Mouse (Mus musculus) midbrain, embryonic 11.5 days (tissue): Measurements from ENCODE around the gene Cox8a. TPM values are rescaled to one million over a fixed set of nuclear protein-coding genes. Genes with fewer than 3 reads are reported as not detected.

Experiments
- ATAC-seq: fragments of 200-750 bp; cut with Nextera tagmentation; 2 replicates; pipeline ENCODE4 v1.8.0; 2017; ENCODE audit warnings: moderate TSS enrichment, moderate library complexity; ENCODE audit not compliant: low FRiP score
- DNase-seq: peaks from one replicate; pipeline ENCODE4 v3.0.0; 2015; ENCODE audit warnings: low spot score; ENCODE audit errors: missing footprints
- H3K27ac ChIP-seq: fragments of 300-500 bp; sonication (generic); 2 replicates; pipeline ENCODE4 v1.5.1; 2014; ENCODE audit warnings: low read depth, low read length
- H3K27me3 ChIP-seq: fragments of 300-500 bp; sonication (generic); 2 replicates; pipeline ENCODE4 v1.6.1; 2014; ENCODE audit warnings: mild to moderate bottlenecking, low read length, moderate library complexity, mixed read lengths; ENCODE audit not compliant: control insufficient read depth, insufficient read depth
- H3K36me3 ChIP-seq: fragments of 300-500 bp; sonication (generic); 2 replicates; pipeline ENCODE4 v1.6.1; 2014; ENCODE audit warnings: mild to moderate bottlenecking, low read length, moderate library complexity, mixed read lengths; ENCODE audit not compliant: control insufficient read depth, insufficient read depth
- H3K4me1 ChIP-seq: fragments of 300-500 bp; sonication (generic); 2 replicates; pipeline ENCODE4 v1.6.1; 2014; ENCODE audit warnings: low read length; ENCODE audit not compliant: control insufficient read depth, insufficient read depth
- H3K4me2 ChIP-seq: fragments of 300-500 bp; sonication (generic); 2 replicates; pipeline ENCODE4 v1.6.1; 2014; ENCODE audit warnings: mild to moderate bottlenecking, moderate library complexity
- H3K4me3 ChIP-seq: fragments of 300-500 bp; sonication (generic); 2 replicates; pipeline ENCODE4 v1.5.1; 2014; ENCODE audit warnings: low read depth, low read length
- H3K9ac ChIP-seq: fragments of 300-500 bp; sonication (generic); 2 replicates; pipeline ENCODE4 v1.6.1; 2014; ENCODE audit warnings: low read length
- H3K9me3 ChIP-seq: fragments of 300-500 bp; sonication (generic); 2 replicates; pipeline ENCODE4 v1.6.1; 2016; ENCODE audit warnings: low read length; ENCODE audit not compliant: control insufficient read depth
- WGBS: fragments of 180-500 bp; shearing (Covaris S2); extraction: QIAGEN DNeasy Blood & Tissue Kit; methylation state at CpG from one replicate; pipeline ENCODE4 v1.1.7; 2014; 5-methylcytosine and 5-hydroxymethylcytosine counted together
- polyA plus RNA-seq: library from polyadenylated mRNA; unstranded; fragments of >200 nt; fragmentation: Nextera tagmentation; extraction: Ambion mirVana; gene quantifications from 2 replicates; pipeline ENCODE4 v1.2.1, GENCODE M21; 2014

Cox8a gene
- polyA plus RNA-seq, 1 experiment from 2014 or later: 757 TPM

DNA sequence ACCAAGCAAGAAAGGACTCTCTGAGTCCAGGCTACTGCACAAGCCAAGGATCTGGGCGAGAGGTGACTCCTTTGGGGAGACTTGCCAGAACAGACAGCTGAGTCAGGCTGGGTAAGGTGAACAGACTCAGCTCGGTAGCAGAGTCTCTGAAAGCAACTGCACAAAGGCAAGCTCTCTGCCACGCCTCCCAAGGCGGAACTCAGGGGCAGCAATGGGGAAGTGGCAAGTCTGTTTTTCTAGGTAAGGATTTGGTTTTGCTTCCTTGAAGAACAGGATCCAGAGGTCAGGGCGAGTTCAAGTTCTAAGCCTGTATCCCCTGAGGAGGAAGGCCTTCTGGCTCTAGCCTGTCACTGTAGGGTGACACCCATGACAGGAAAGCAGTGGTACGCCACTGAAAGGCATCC, 9.1 kb upstream of the Cox8a start:
- Histone ChIP-seq H3K27me3 (no peaks in the 10 kb centered on the region), H3K36me3 (peaks cover 28% of the 10 kb centered on the region), H3K9ac (no peak overlapping the region), H3K4me1 (no peaks in the 10 kb centered on the region), H3K27ac (no peak overlapping the region), H3K4me3 (no peak overlapping the region), H3K4me2 (no peak overlapping the region), H3K9me3 (no peaks in the 10 kb centered on the region)
- 82% methylated on average over 6 of the region's 6 CpGs for WGBS
- ATAC-seq (no peak), DNase-seq (no peak)

GRCm38 (mm10) chr19:7225096-7225690, 7.8 kb upstream of the Cox8a start:
- no peak overlapping the region for H3K9ac ChIP-seq
- H3K27ac ChIP-seq: no peak overlapping the region
- no peaks in the 10 kb centered on the region for H3K4me1 ChIP-seq
- no peaks in the 10 kb centered on the region for H3K27me3 ChIP-seq
- DNase-seq: no peak
- no peak overlapping the region for H3K4me3 ChIP-seq
- WGBS: 89% methylated on average over 9 of the region's 9 CpGs
- ATAC-seq: no peak
- H3K9me3 ChIP-seq: no peaks in the 10 kb centered on the region
- H3K36me3 ChIP-seq: peaks cover 28% of the 10 kb centered on the region
- H3K4me2 ChIP-seq: no peak overlapping the region

- WGBS: 91% methylated on average over 3 of the region's 3 CpGs
- no peaks in the 10 kb centered on the region for H3K9me3 ChIP-seq
- no peaks in the 10 kb centered on the region for H3K4me1 ChIP-seq
- H3K9ac ChIP-seq: no peak overlapping the region
- H3K4me2 ChIP-seq: no peak overlapping the region
- peaks cover 18% of the 10 kb centered on the region for H3K36me3 ChIP-seq
- H3K27me3 ChIP-seq: no peaks in the 10 kb centered on the region
- no peak overlapping the region for H3K4me3 ChIP-seq
- DNase-seq: no peak
- no peak for ATAC-seq
- no peak overlapping the region for H3K27ac ChIP-seq
Observed at GRCm38 (mm10) chr19:7224253-7224652, 6.8 kb upstream of the Cox8a start.

DNA sequence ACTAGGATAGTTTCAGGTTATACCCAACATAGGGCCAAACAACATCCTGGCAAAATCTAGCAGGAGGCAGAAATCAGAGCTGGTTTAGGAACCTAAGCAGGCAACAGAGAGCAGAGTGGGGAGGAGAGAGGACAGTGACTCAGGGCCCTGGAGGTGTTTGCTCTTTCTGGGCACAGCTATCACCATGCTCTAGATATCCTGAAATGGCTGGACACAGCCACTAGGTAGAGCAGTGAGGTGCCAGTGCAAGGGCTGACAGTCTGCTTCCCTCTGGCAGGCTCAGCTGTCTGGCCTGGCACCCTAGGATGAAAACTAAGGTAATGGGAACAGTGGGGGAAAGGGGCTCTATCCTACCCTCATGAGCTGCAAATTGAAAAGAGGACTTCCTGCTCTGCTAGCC, 6.1 kb upstream of the Cox8a start:
- no peak overlapping the region for H3K4me3 ChIP-seq

DNA sequence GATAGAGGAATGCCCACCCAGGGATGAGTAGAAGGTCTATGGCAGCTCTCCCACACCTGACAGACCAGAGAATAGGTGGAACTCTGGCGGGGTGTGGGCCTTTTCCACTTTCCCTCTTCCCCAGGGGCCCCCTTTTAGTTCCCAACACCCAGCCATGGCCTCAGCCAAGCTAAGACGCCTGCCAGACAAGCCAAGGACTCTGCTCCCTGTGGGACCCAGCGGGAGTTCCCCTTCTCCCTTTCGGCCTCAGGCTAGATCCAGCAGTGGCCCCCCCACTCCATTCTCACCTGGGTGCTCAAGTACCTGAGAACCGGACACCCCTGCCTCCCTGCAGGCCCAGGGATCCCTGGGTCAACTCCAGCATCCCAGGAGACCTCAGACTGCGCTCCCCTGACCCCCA, 4.8 kb upstream of the Cox8a start:
- ATAC-seq (no peak), DNase-seq (no peak)
- Histone ChIP-seq H3K9me3 (no peaks in the 10 kb centered on the region), H3K4me1 (peaks cover 3% of the 10 kb centered on the region), H3K4me2 (no peak overlapping the region), H3K4me3 (no peak overlapping the region), H3K27me3 (no peaks in the 10 kb centered on the region), H3K27ac (no peak overlapping the region), H3K36me3 (peaks cover 6% of the 10 kb centered on the region; the same call in 1 of the 2 replicates), H3K9ac (no peak overlapping the region)
- 85% methylated on average over 6 of the region's 6 CpGs for WGBS

More for the DNA sequence above, 6.1 kb upstream of the Cox8a start:
- no peak overlapping the region for H3K4me2 ChIP-seq
- ATAC-seq: no peak
- no peaks in the 10 kb centered on the region for H3K27me3 ChIP-seq
- H3K9me3 ChIP-seq: no peaks in the 10 kb centered on the region
- no peak for DNase-seq
- no peaks in the 10 kb centered on the region for H3K4me1 ChIP-seq
- peaks cover 15% of the 10 kb centered on the region; the same call in 1 of the 2 replicates for H3K36me3 ChIP-seq
- H3K9ac ChIP-seq: no peak overlapping the region
- no peak overlapping the region for H3K27ac ChIP-seq

DNA sequence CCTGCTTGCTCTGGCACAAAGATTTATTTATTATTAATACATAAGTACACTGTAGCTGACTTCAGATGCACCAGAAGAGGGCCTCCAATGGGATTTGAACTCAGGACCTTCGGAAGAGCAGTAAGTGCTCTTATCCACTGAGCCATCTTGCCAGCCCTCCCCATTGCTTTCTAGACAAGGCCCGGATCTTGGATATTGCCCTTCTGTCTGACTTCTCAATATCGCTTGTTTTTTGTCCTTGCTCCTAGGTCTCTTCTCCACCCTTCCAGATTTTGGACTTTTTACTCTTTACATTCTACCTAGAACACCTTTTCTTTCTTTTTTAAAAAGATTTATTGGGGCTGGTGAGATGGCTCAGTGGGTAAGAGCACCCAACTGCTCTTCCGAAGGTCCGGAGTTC, 1.3 kb upstream of the Cox8a start:
- Histone ChIP-seq H3K9me3 (no peaks in the 10 kb centered on the region), H3K27ac (no peak overlapping the region), H3K9ac (no peak overlapping the region), H3K4me3 (no peak overlapping the region), H3K27me3 (no peaks in the 10 kb centered on the region), H3K4me2 (no peak overlapping the region), H3K4me1 (peaks cover 15% of the 10 kb centered on the region), H3K36me3 (peaks cover 7% of the 10 kb centered on the region)
- DNase-seq (no peak), ATAC-seq (no peak)
- 96% methylated on average over 5 of the region's 5 CpGs for WGBS

- H3K4me2 ChIP-seq: peak overlapping the region; percentile 74
- peaks cover 15% of the 10 kb centered on the region for H3K4me1 ChIP-seq
- H3K9me3 ChIP-seq: no peaks in the 10 kb centered on the region
- H3K4me3 ChIP-seq: peak overlapping the region; percentile 93
- peaks cover 8% of the 10 kb centered on the region for H3K36me3 ChIP-seq
- 12% methylated on average over 6 of the region's 6 CpGs for WGBS
- H3K9ac ChIP-seq: peak overlapping the region; percentile 59; the same call in 1 of the 2 replicates
- no peaks in the 10 kb centered on the region for H3K27me3 ChIP-seq
- DNase-seq (no peak), ATAC-seq (no peak; the same call in 1 of the 2 replicates)
- H3K27ac ChIP-seq: peak overlapping the region; percentile 40
Observed at GRCm38 (mm10) chr19:7217926-7218267, 481 bp upstream of the Cox8a start.

DNA sequence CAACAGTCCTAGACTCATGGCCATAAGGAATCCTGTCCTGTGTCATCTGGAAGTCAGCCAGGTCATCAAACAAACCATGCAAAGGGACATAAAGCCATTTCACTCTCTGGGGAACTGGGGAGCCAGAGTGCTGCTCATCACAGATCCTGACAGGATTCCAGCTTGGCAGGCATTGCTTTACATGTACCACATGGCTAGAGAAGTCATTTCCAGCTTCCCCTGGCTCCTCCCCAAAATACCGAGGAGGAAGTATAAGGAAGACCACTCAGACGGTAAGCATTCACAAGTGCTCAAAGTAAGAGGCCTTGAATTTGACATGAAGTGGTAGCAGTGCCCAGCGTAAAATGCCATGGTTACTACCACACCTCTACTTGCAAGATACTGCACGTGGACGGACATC, 2.9 kb downstream of the Cox8a start:
- Histone ChIP-seq H3K27ac (no peak overlapping the region), H3K4me2 (no peak overlapping the region), H3K9me3 (no peaks in the 10 kb centered on the region), H3K36me3 (peaks cover 8% of the 10 kb centered on the region), H3K4me1 (peaks cover 15% of the 10 kb centered on the region), H3K4me3 (no peak overlapping the region), H3K9ac (no peak overlapping the region), H3K27me3 (no peaks in the 10 kb centered on the region)
- 93% methylated on average over 5 of the region's 5 CpGs for WGBS
- DNase-seq (no peak), ATAC-seq (no peak)

GRCm38 (mm10) chr19:7213010-7213409, 4.4 kb downstream of the Cox8a start:
- WGBS: 95% methylated on average over 3 of the region's 3 CpGs
- Histone ChIP-seq H3K9me3 (no peaks in the 10 kb centered on the region), H3K4me3 (no peak overlapping the region), H3K4me1 (peaks cover 15% of the 10 kb centered on the region), H3K9ac (no peak overlapping the region), H3K36me3 (peaks cover 8% of the 10 kb centered on the region), H3K4me2 (no peak overlapping the region), H3K27me3 (no peaks in the 10 kb centered on the region), H3K27ac (no peak overlapping the region)
- DNase-seq (no peak), ATAC-seq (no peak)
